Comparison of ENCODE assay signal across 8 mouse cellular contexts in genomic region chr13:24920333-24920977, GRCm38 (mm10). TPM values are rescaled to one million over a fixed set of nuclear protein-coding genes. Genes with fewer than 3 reads are reported as not detected.
DNase-seq lines count a peak whose midpoint lies in the region; ATAC-seq and TF ChIP-seq lines count a peak whose summit lies in the region.

No protein-coding gene starts in this region.

- H3K4me2 ChIP-seq in heart, postnatal 0 days (ENCODE audit: low read depth, low read length): no peak overlapping the region

- H3K36me3 ChIP-seq in heart, postnatal 0 days (replicated peaks; ENCODE audit: control insufficient read depth, insufficient read depth, low read length): peaks cover 56% of the 10 kb centered on the region

- TF ChIP-seq EP300 in heart, postnatal 0 days (IDR thresholded peaks at IDR 0.05; ENCODE audit: low read depth): no peak

- H3K9ac ChIP-seq in heart, postnatal 0 days (replicated peaks; ENCODE audit: low read depth, low read length): no peak overlapping the region

- no peaks in the 10 kb centered on the region for H3K9me3 ChIP-seq in heart, postnatal 0 days (replicated peaks; ENCODE audit: control insufficient read depth, low read length)

- 21% methylated on average over 5 of the region's 5 CpGs for WGBS in heart, postnatal 0 days

- no peak for TF ChIP-seq POLR2A in cortical plate, adult 2 months (IDR thresholded peaks at IDR 0.05; ENCODE audit: extremely low read depth, insufficient read depth, low read length)

- H3K27me3 ChIP-seq in heart, postnatal 0 days (ENCODE audit: control insufficient read depth, insufficient read depth, low read length): no peaks in the 10 kb centered on the region

- H3K4me1 ChIP-seq in cortical plate, adult 2 months (ENCODE audit: control insufficient read depth, insufficient read depth, low read length): no peaks in the 10 kb centered on the region
- H3K4me1 ChIP-seq in heart, postnatal 0 days (ENCODE audit: control insufficient read depth, insufficient read depth): no peaks in the 10 kb centered on the region

- peak; percentile 59; the same call in 1 of the 2 replicates for TF ChIP-seq CTCF in cortical plate, adult 2 months (IDR thresholded peaks at IDR 0.05; ENCODE audit: extremely low read depth, insufficient read depth, low read length)
- TF ChIP-seq CTCF in heart, postnatal 0 days (IDR thresholded peaks at IDR 0.05; ENCODE audit: low read depth): peak; percentile 84

- H3K27ac ChIP-seq in cortical plate, adult 2 months (ENCODE audit: insufficient read depth, low read length): no peak overlapping the region
- no peak overlapping the region for H3K27ac ChIP-seq in heart, postnatal 0 days (ENCODE audit: low read depth)

- peak; percentile 91 for ATAC-seq in heart, postnatal 0 days (ENCODE audit: insufficient read depth, low read depth)

- no peak overlapping the region for H3K4me3 ChIP-seq in cortical plate, adult 2 months (ENCODE audit: insufficient read depth, low read length)
- H3K4me3 ChIP-seq in heart, postnatal 0 days (ENCODE audit: low read depth, low read length): no peak overlapping the region

- DNase-seq in cerebellum, adult 11-12 months: peak; percentile 8
- no peak for DNase-seq in cerebellum, adult 9-11 months
- peak; percentile 38 for DNase-seq in Muller cell, postnatal 12 days (ENCODE audit: inconsistent ontology term)
- peak; percentile 90 for DNase-seq in heart, postnatal 0 days (ENCODE audit: low spot score)
- peak; percentile 71 for DNase-seq in kidney, postnatal 10 days
- peak; percentile 78 for DNase-seq in lung, postnatal 10 days
- peak; percentile 36 for DNase-seq in right cerebral cortex, postnatal 14 days

RNA-seq across cellular contexts. Expression of gene Aldh5a1, which starts 17.0 kb away (rescaled TPM):
- 39.0 TPM in 2 replicates for polyA plus RNA-seq in cortical plate, adult 2 months (2012; rRNA removed)
- 24.8 and 27.7 TPM in 2 replicates for total RNA-seq in heart, postnatal 0 days (2014; rRNA removed; ENCODE audit: low replicate concordance)
- polyA plus RNA-seq in heart, postnatal 0 days (2015; fragmentation: Nextera tagmentation; extraction: Ambion mirVana): 11.2 and 11.6 TPM in 2 replicates

RNA-seq across cellular contexts. Expression of gene Gpld1, which starts 22.5 kb away (rescaled TPM):
- 21.7 and 22.6 TPM in 2 replicates for polyA plus RNA-seq in cortical plate, adult 2 months (2012; rRNA removed)
- total RNA-seq in heart, postnatal 0 days (2014; rRNA removed; ENCODE audit: low replicate concordance): 0.04 and 0.58 TPM in 2 replicates
- 0.19 and 0.40 TPM in 2 replicates for polyA plus RNA-seq in heart, postnatal 0 days (2015; fragmentation: Nextera tagmentation; extraction: Ambion mirVana)

Comparison
In these comparisons a context has a peak if more than half of its experiments do, and no peak if none do; other contexts are left out.
1. RNA of gene Gpld1, which starts 22.5 kb away (polyA plus RNA-seq): 21.7 to 22.6 TPM in cortical plate, adult 2 months; 0.19 to 0.40 TPM in heart, postnatal 0 days; every median in the first group is over 10 times any median in the second.